Mouse (Mus musculus) stomach, embryonic 16.5 days (tissue): ENCODE measurements around the gene Neu3. TPM values are rescaled to one million over a fixed set of nuclear protein-coding genes. Genes with fewer than 3 reads are reported as not detected.
"Not testable (repeated sequence)": the region's sequence is repeated elsewhere in the genome, so short reads cannot be mapped to it uniquely, and the experiment has no call there.

Experiments used
- ATAC-seq: fragments of 200-750 bp; cut with Nextera tagmentation; 2 replicates; pipeline ENCODE4 v1.8.0; 2017; ENCODE audit warnings: moderate number of reproducible peaks, moderate TSS enrichment; ENCODE audit not compliant: insufficient read depth, low FRiP score
- H3K27ac ChIP-seq: fragments of 300-500 bp; sonication (generic); 2 replicates; pipeline ENCODE4 v1.5.1; 2014; ENCODE audit warnings: low read length
- H3K27me3 ChIP-seq: fragments of 300-500 bp; sonication (generic); 2 replicates; pipeline ENCODE4 v1.6.1; 2014; ENCODE audit warnings: low read length, control low read depth, mixed read lengths; ENCODE audit not compliant: control insufficient read depth, insufficient read depth
- H3K36me3 ChIP-seq: fragments of 300-500 bp; sonication (generic); 2 replicates; pipeline ENCODE4 v1.6.1; 2014; ENCODE audit warnings: low read length; ENCODE audit not compliant: control insufficient read depth, insufficient read depth
- H3K4me1 ChIP-seq: fragments of 300-500 bp; sonication (generic); 2 replicates; pipeline ENCODE4 v1.6.1; 2014; ENCODE audit warnings: low read length, control low read depth, mixed read lengths; ENCODE audit not compliant: control insufficient read depth, insufficient read depth
- H3K4me2 ChIP-seq: fragments of 300-500 bp; sonication (generic); 2 replicates; pipeline ENCODE4 v1.6.1; 2014; ENCODE audit warnings: low read depth, low read length, mixed read lengths
- H3K4me3 ChIP-seq: fragments of 300-500 bp; sonication (generic); replicated peaks from 2 replicates; pipeline ENCODE4 v1.5.1; 2014; ENCODE audit warnings: mild to moderate bottlenecking, low read length
- H3K9ac ChIP-seq: fragments of 300-500 bp; sonication (generic); 2 replicates; pipeline ENCODE4 v1.6.1; 2014; ENCODE audit warnings: low read length
- H3K9me3 ChIP-seq: fragments of 300-500 bp; sonication (generic); replicated peaks from 2 replicates; pipeline ENCODE4 v1.6.1; 2016; ENCODE audit warnings: low read length, control low read depth; ENCODE audit not compliant: control insufficient read depth
- WGBS: fragments of 180-500 bp; shearing (Covaris S2); extraction: QIAGEN DNeasy Blood & Tissue Kit; methylation state at CpG from one replicate; pipeline ENCODE4 v1.1.7; 2014; 5-methylcytosine and 5-hydroxymethylcytosine counted together
- polyA plus RNA-seq: library from polyadenylated mRNA; unstranded; fragments of >200 nt; fragmentation: Nextera tagmentation; extraction: Ambion mirVana; gene quantifications from 2 replicates; pipeline ENCODE4 v1.2.1, GENCODE M21; 2015

Gene Neu3
- polyA plus RNA-seq, 1 experiment from 2014 or later = 6.8 TPM

- not testable (repeated sequence) for H3K9ac ChIP-seq, H3K4me1 ChIP-seq, H3K27ac ChIP-seq, H3K4me2 ChIP-seq, H3K4me3 ChIP-seq, H3K36me3 ChIP-seq, H3K9me3 ChIP-seq, ATAC-seq, H3K27me3 ChIP-seq
- 86% methylated on average over 3 of the region's 3 CpGs for WGBS
These were observed 24.2 kb downstream of the Neu3 start for GRCm38 (mm10) chr7:99804033-99804432.

- Histone ChIP-seq H3K4me1 (no peaks in the 10 kb centered on the region), H3K36me3 (no peaks in the 10 kb centered on the region), H3K27ac (no peak overlapping the region), H3K4me2 (no peak overlapping the region), H3K9ac (no peak overlapping the region), H3K9me3 (no peaks in the 10 kb centered on the region), H3K27me3 (no peaks in the 10 kb centered on the region), H3K4me3 (no peak overlapping the region)
- WGBS = 54% methylated on average over 8 of the region's 8 CpGs
- no peak for ATAC-seq
These were observed 24.7 kb downstream of the Neu3 start for GRCm38 (mm10) chr7:99803535-99803934.

DNA sequence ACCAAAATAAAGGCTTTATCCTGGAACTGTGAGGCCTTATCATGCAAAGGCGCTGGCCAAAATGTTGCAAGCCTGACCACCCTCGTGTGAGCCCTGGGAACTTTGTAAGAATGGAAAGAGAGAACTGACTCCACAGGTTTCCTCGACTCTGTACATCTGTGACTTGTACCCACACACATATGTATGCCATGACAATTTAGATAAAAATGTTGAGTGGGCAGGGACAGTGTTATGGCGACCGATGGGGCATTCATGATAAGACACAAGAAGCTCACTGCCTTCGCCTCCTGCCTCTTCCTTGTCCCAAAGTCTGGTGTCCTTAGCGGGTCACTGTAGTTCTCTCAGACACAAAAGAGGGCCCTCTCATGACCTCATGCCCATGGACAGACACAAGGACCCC is 29.1 kb downstream of the Neu3 start:
- ATAC-seq = no peak

DNA sequence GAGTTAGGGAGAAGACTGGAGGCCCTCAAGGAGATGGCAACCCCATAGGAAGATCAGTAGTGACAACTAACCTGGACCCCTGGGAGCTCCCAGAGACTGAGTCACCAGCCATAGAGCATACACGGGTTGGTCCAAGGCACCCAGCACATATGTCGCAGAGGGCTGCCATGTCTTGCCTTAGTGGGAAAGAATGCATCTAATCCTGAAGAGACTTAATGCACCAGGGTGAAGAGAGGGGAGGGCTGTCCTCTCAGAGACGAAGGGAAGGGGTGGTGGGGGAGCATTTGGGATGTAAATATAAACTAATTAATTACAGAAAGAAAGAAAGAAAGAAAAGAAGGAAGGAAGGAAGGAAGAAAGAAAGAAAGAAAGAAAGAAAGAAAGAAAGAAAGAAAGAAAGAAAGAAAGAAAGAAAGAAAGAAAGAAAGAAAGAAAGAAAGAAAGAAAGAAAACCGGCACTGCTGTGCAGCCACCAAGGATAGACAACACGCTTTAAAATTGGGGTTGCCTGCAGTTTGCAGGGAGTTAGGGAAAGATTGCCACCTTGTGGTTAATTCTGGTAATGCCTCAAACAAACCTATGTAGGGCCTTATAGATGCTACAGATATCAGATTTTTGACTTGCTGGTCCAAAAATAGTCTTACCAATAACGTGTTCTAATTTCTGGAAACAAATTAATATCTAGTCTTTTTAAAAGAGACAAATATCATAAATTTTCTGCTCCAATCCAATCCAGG is 30.1 kb downstream of the Neu3 start:
- ATAC-seq = no peak
- WGBS = 36% methylated on average over 6 of the region's 6 CpGs

More for the DNA sequence above, 29.1 kb downstream of the Neu3 start:
- no peaks in the 10 kb centered on the region for H3K36me3 ChIP-seq
- no peak overlapping the region for H3K4me3 ChIP-seq
- no peaks in the 10 kb centered on the region for H3K27me3 ChIP-seq
- no peak overlapping the region for H3K9ac ChIP-seq
- H3K4me2 ChIP-seq = no peak overlapping the region
- no peak overlapping the region for H3K27ac ChIP-seq
- WGBS = 77% methylated on average over 7 of the region's 7 CpGs
- H3K9me3 ChIP-seq = no peaks in the 10 kb centered on the region
- H3K4me1 ChIP-seq = 0 out of 2 replicates have a peak, but pooled peaks cover 6% of the 10 kb centered on the region

GRCm38 (mm10) chr7:99797261-99797660 is 31.0 kb downstream of the Neu3 start:
- Histone ChIP-seq H3K36me3 (no peaks in the 10 kb centered on the region), H3K4me2 (no peak overlapping the region), H3K9me3 (no peaks in the 10 kb centered on the region), H3K4me1 (0 out of 2 replicates have a peak, but pooled peaks cover 6% of the 10 kb centered on the region), H3K4me3 (no peak overlapping the region), H3K9ac (no peak overlapping the region), H3K27me3 (no peaks in the 10 kb centered on the region), H3K27ac (no peak overlapping the region)
- ATAC-seq = no peak
- WGBS = 77% methylated on average over 3 of the region's 3 CpGs

More for the DNA sequence above, 30.1 kb downstream of the Neu3 start:
- H3K36me3 ChIP-seq = no peaks in the 10 kb centered on the region
- H3K4me2 ChIP-seq = no peak overlapping the region
- no peaks in the 10 kb centered on the region for H3K9me3 ChIP-seq
- no peak overlapping the region for H3K9ac ChIP-seq
- H3K4me1 ChIP-seq = 0 out of 2 replicates have a peak, but pooled peaks cover 6% of the 10 kb centered on the region
- H3K4me3 ChIP-seq = no peak overlapping the region
- no peak overlapping the region for H3K27ac ChIP-seq
- no peaks in the 10 kb centered on the region for H3K27me3 ChIP-seq

GRCm38 (mm10) chr7:99796471-99796870 is 31.7 kb downstream of the Neu3 start:
- ATAC-seq = no peak
- Histone ChIP-seq H3K4me1 (0 out of 2 replicates have a peak, but pooled peaks cover 6% of the 10 kb centered on the region), H3K4me3 (no peak overlapping the region), H3K36me3 (no peaks in the 10 kb centered on the region), H3K4me2 (no peak overlapping the region), H3K9me3 (no peaks in the 10 kb centered on the region), H3K27me3 (no peaks in the 10 kb centered on the region), H3K27ac (no peak overlapping the region), H3K9ac (no peak overlapping the region)
- 76% methylated on average over 3 of the region's 3 CpGs for WGBS

GRCm38 (mm10) chr7:99795192-99795981 is 32.8 kb downstream of the Neu3 start:
- H3K4me2 ChIP-seq = no peak overlapping the region
- 13% methylated on average over 17 of the region's 17 CpGs for WGBS
- ATAC-seq = peak; percentile 37; the same call in 1 of the 2 replicates

DNA sequence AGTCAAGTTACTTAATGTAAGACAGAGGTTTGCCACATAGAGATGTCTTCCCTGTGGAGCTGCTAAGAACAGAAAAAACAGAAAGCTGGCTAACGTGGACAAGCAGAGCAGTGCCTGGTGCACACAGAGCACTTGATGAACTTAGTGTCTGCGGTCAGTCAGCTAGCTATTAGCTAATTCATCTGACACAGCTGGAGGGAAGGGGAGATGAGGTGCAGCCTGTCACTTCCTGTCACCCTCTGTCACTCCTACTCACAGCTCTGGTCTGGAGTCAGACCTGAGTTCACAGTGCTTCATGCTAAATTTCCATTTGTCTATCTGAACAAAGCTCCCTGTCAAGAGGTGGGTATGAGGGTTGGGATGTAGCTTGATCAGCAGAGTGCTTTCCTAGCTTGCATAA is 34.1 kb downstream of the Neu3 start:
- 44% methylated on average over 2 of the region's 2 CpGs for WGBS
- Histone ChIP-seq H3K9ac (no peak overlapping the region), H3K4me1 (0 out of 2 replicates have a peak, but pooled peaks cover 6% of the 10 kb centered on the region)

More at GRCm38 (mm10) chr7:99795192-99795981, 32.8 kb downstream of the Neu3 start:
- Histone ChIP-seq H3K27me3 (no peaks in the 10 kb centered on the region), H3K9ac (no peak overlapping the region), H3K9me3 (no peaks in the 10 kb centered on the region), H3K4me1 (0 out of 2 replicates have a peak, but pooled peaks cover 6% of the 10 kb centered on the region), H3K36me3 (no peaks in the 10 kb centered on the region), H3K27ac (no peak overlapping the region), H3K4me3 (no peak overlapping the region)

GRCm38 (mm10) chr7:99790816-99791215 is 37.4 kb downstream of the Neu3 start:
- Histone ChIP-seq H3K4me3 (no peak overlapping the region), H3K36me3 (no peaks in the 10 kb centered on the region), H3K4me1 (0 out of 2 replicates have a peak, but pooled peaks cover 5% of the 10 kb centered on the region), H3K9ac (no peak overlapping the region), H3K4me2 (no peak overlapping the region), H3K9me3 (no peaks in the 10 kb centered on the region), H3K27me3 (no peaks in the 10 kb centered on the region), H3K27ac (no peak overlapping the region)
- ATAC-seq = no peak
- WGBS = 79% methylated on average over 10 of the region's 10 CpGs

More for the DNA sequence above, 34.1 kb downstream of the Neu3 start:
- Histone ChIP-seq H3K4me2 (no peak overlapping the region), H3K4me3 (no peak overlapping the region), H3K27me3 (no peaks in the 10 kb centered on the region), H3K27ac (no peak overlapping the region), H3K36me3 (no peaks in the 10 kb centered on the region), H3K9me3 (no peaks in the 10 kb centered on the region)
- no peak for ATAC-seq
